Mouse (Mus musculus): ENCODE data around the gene Eno1. TPM values are rescaled to one million over a fixed set of nuclear protein-coding genes. Genes with fewer than 3 reads are reported as not detected.

Gene Eno1
- polyA plus RNA-seq, 1 experiment from 2014 or later = 1,947 TPM

GRCm38 (mm10) chr4:150257252-150258204 lies 21.0 kb downstream of the Eno1 start:
- Histone ChIP-seq H3K9me3 (replicated peaks) (no peaks in the 10 kb centered on the region), H3K36me3 (peaks cover 14% of the 10 kb centered on the region), H3K27me3 (no peaks in the 10 kb centered on the region), H3K4me3 (replicated peaks) (no peak overlapping the region), H3K9ac (no peak overlapping the region), H3K4me1 (peaks cover 34% of the 10 kb centered on the region), H3K4me2 (no peak overlapping the region), H3K27ac (peak overlapping the region; percentile 62; the same call in 1 of the 2 replicates)
- WGBS = 49% methylated on average over 20 of the region's 20 CpGs
- ATAC-seq (replicated peaks; ENCODE audit: low FRiP score) = peak; percentile 70

- no peak for ATAC-seq (replicated peaks; ENCODE audit: low FRiP score)
- Histone ChIP-seq H3K4me1 (peaks cover 36% of the 10 kb centered on the region), H3K27me3 (no peaks in the 10 kb centered on the region), H3K4me3 (replicated peaks) (no peak overlapping the region), H3K9me3 (replicated peaks) (no peaks in the 10 kb centered on the region), H3K36me3 (0 out of 2 replicates have a peak, but pooled peaks cover 8% of the 10 kb centered on the region), H3K9ac (no peak overlapping the region), H3K27ac (peak overlapping the region; percentile 62), H3K4me2 (no peak overlapping the region)
- 60% methylated on average over 14 of the region's 14 CpGs for WGBS
These were observed 21.9 kb downstream of the Eno1 start for GRCm38 (mm10) chr4:150258388-150258787.

GRCm38 (mm10) chr4:150259577-150259976 lies 23.1 kb downstream of the Eno1 start:
- peaks cover 36% of the 10 kb centered on the region for H3K4me1 ChIP-seq
- H3K9ac ChIP-seq = no peak overlapping the region
- 94% methylated on average over 7 of the region's 7 CpGs for WGBS
- no peaks in the 10 kb centered on the region for H3K27me3 ChIP-seq
- no peak overlapping the region for H3K4me2 ChIP-seq
- 0 out of 2 replicates have a peak, but pooled peaks cover 7% of the 10 kb centered on the region for H3K36me3 ChIP-seq
- no peak overlapping the region for H3K27ac ChIP-seq
- H3K9me3 ChIP-seq (replicated peaks) = no peaks in the 10 kb centered on the region
- no peak overlapping the region for H3K4me3 ChIP-seq (replicated peaks)
- no peak for ATAC-seq (replicated peaks; ENCODE audit: low FRiP score)

- Histone ChIP-seq H3K9ac (no peak overlapping the region), H3K9me3 (replicated peaks) (no peaks in the 10 kb centered on the region), H3K27me3 (no peaks in the 10 kb centered on the region), H3K4me1 (peaks cover 39% of the 10 kb centered on the region), H3K4me2 (no peak overlapping the region), H3K4me3 (replicated peaks) (no peak overlapping the region), H3K27ac (no peak overlapping the region), H3K36me3 (0 out of 2 replicates have a peak, but pooled peaks cover 2% of the 10 kb centered on the region)
- no peak for ATAC-seq (replicated peaks; ENCODE audit: low FRiP score)
- WGBS = 70% methylated on average over 7 of the region's 7 CpGs
These were observed 23.6 kb downstream of the Eno1 start for GRCm38 (mm10) chr4:150260111-150260510.

- WGBS = 49% methylated on average over 6 of the region's 6 CpGs
- Histone ChIP-seq H3K4me1 (peaks cover 42% of the 10 kb centered on the region), H3K4me2 (no peak overlapping the region), H3K9ac (no peak overlapping the region), H3K27me3 (no peaks in the 10 kb centered on the region), H3K27ac (no peak overlapping the region), H3K36me3 (no peaks in the 10 kb centered on the region), H3K4me3 (replicated peaks) (no peak overlapping the region), H3K9me3 (replicated peaks) (no peaks in the 10 kb centered on the region)
- ATAC-seq (replicated peaks; ENCODE audit: low FRiP score) = no peak
These were observed 24.2 kb downstream of the Eno1 start for GRCm38 (mm10) chr4:150260745-150261144.

- Histone ChIP-seq H3K27ac (no peak overlapping the region), H3K36me3 (no peaks in the 10 kb centered on the region), H3K4me1 (peaks cover 47% of the 10 kb centered on the region), H3K9me3 (replicated peaks) (no peaks in the 10 kb centered on the region), H3K9ac (no peak overlapping the region), H3K4me2 (no peak overlapping the region), H3K4me3 (replicated peaks) (no peak overlapping the region), H3K27me3 (no peaks in the 10 kb centered on the region)
- WGBS = 59% methylated on average over 8 of the region's 8 CpGs
- ATAC-seq (replicated peaks; ENCODE audit: low FRiP score) = no peak
These were observed 25.8 kb downstream of the Eno1 start for GRCm38 (mm10) chr4:150262301-150262700.

GRCm38 (mm10) chr4:150264903-150265302 lies 28.4 kb downstream of the Eno1 start:
- H3K4me2 ChIP-seq = no peak overlapping the region
- H3K4me3 ChIP-seq (replicated peaks) = no peak overlapping the region
- peak overlapping the region; percentile 56; the same call in 1 of the 2 replicates for H3K27ac ChIP-seq
- no peaks in the 10 kb centered on the region for H3K9me3 ChIP-seq (replicated peaks)
- no peak for ATAC-seq (replicated peaks; ENCODE audit: low FRiP score)
- 56% methylated on average over 7 of the region's 7 CpGs for WGBS
- H3K4me1 ChIP-seq = peaks cover 41% of the 10 kb centered on the region
- H3K27me3 ChIP-seq = no peaks in the 10 kb centered on the region
- no peaks in the 10 kb centered on the region for H3K36me3 ChIP-seq
- no peak overlapping the region for H3K9ac ChIP-seq

GRCm38 (mm10) chr4:150265471-150265870 lies 28.9 kb downstream of the Eno1 start:
- H3K9me3 ChIP-seq (replicated peaks) = no peaks in the 10 kb centered on the region
- peaks cover 43% of the 10 kb centered on the region for H3K4me1 ChIP-seq
- H3K4me3 ChIP-seq (replicated peaks) = no peak overlapping the region
- WGBS = 68% methylated on average over 5 of the region's 5 CpGs
- no peak overlapping the region for H3K4me2 ChIP-seq
- H3K27me3 ChIP-seq = no peaks in the 10 kb centered on the region
- H3K9ac ChIP-seq = no peak overlapping the region
- H3K36me3 ChIP-seq = no peaks in the 10 kb centered on the region
- H3K27ac ChIP-seq = no peak overlapping the region
- no peak for ATAC-seq (replicated peaks; ENCODE audit: low FRiP score)

GRCm38 (mm10) chr4:150266655-150267223 lies 30.2 kb downstream of the Eno1 start:
- Histone ChIP-seq H3K27ac (no peak overlapping the region), H3K9me3 (replicated peaks) (no peaks in the 10 kb centered on the region), H3K36me3 (no peaks in the 10 kb centered on the region), H3K4me2 (no peak overlapping the region), H3K4me3 (replicated peaks) (no peak overlapping the region), H3K9ac (no peak overlapping the region), H3K27me3 (no peaks in the 10 kb centered on the region), H3K4me1 (peaks cover 44% of the 10 kb centered on the region)
- no peak for ATAC-seq (replicated peaks; ENCODE audit: low FRiP score)
- WGBS = 68% methylated on average over 21 of the region's 21 CpGs

- Histone ChIP-seq H3K27ac (peak overlapping the region; percentile 80), H3K9me3 (replicated peaks) (no peaks in the 10 kb centered on the region), H3K9ac (no peak overlapping the region), H3K36me3 (no peaks in the 10 kb centered on the region), H3K27me3 (no peaks in the 10 kb centered on the region), H3K4me2 (peak overlapping the region; percentile 28; the same call in 1 of the 2 replicates), H3K4me3 (replicated peaks) (no peak overlapping the region), H3K4me1 (peaks cover 55% of the 10 kb centered on the region)
- 79% methylated on average over 33 of the region's 33 CpGs for WGBS
- ATAC-seq (replicated peaks; ENCODE audit: low FRiP score) = no peak
These were observed 32.4 kb downstream of the Eno1 start for GRCm38 (mm10) chr4:150268674-150269653.

- 13% methylated on average over 7 of the region's 7 CpGs for WGBS
- Histone ChIP-seq H3K4me3 (replicated peaks) (no peak overlapping the region), H3K4me1 (peaks cover 55% of the 10 kb centered on the region), H3K9ac (no peak overlapping the region), H3K4me2 (peak overlapping the region; percentile 28), H3K9me3 (replicated peaks) (no peaks in the 10 kb centered on the region), H3K27me3 (no peaks in the 10 kb centered on the region), H3K36me3 (no peaks in the 10 kb centered on the region), H3K27ac (peak overlapping the region; percentile 80)
- peak; percentile 43; the same call in 1 of the 2 replicates for ATAC-seq (replicated peaks; ENCODE audit: low FRiP score)
These were observed 33.2 kb downstream of the Eno1 start for GRCm38 (mm10) chr4:150269679-150270078.

Data from kidney, embryonic 15.5 days (tissue).